Mouse (Mus musculus) ES-Bruce4 (cell line): ENCODE measurements around the gene Zbp1.

Source experiments
- CTCF ChIP-seq: IDR thresholded peaks from one replicate; pipeline ENCODE4 v1.8.1; 2011; ENCODE audit warnings: low read depth, low read length
- POLR2A ChIP-seq: IDR thresholded peaks from one replicate; pipeline ENCODE4 v1.8.1; 2011; ENCODE audit warnings: low read length; ENCODE audit not compliant: insufficient read depth

DNA sequence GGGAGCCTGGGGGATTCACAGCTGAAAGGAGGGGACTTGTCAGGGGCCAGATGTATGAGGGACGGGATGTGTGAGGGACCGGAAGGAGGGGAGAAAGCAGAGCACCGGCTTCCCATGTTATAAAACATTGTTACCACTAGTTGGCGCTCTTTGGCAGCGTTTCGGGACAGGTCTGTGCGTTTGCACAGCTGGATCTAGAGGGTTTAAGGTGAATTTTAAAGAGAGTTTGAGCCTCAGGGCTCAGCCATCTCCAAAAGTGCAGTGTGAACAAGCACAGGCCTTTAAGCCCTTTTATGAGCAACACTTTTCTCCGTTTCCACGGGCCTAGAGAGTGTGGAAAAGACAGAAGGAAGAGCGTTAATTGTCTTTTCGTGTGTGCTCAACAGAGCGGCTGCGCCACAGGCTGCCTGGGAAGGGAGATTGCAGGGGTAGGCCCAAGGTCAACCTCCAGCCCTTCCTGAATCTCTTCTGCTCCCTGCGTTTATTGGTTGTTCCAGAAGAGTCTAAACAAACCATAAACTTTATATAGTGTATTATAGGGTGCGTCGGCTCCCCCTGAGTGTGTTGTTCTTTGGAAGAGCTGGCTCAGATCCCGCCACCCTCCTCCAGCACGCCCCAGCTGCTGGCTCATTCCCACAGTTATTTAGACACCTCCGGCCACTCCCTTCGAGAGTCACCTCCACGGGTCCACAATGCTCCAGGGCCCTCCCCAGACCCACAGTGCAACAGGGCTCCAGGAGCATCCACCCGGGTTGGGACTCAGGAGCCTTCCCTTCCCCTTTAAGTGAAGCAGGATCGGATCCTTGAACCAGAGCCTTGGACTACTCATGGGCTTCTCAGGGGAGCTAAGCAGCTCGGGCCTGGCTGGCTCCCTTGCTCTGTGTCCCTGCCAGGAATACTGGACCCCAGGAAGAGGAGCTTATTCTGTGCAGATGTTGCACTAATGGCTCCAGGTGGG is 59.1 kb downstream of the Zbp1 start:
- TF ChIP-seq CTCF: peak; percentile 90
- TF ChIP-seq POLR2A: no peak
